Mouse (Mus musculus) heart, postnatal 0 days (tissue): ENCODE results near the gene Prkd1.

Experiments
- CTCF ChIP-seq: IDR thresholded peaks from 2 replicates; pipeline ENCODE4 v1.5.1; 2016; ENCODE audit warnings: antibody characterized with exemption, control low read depth, low read depth
- EP300 ChIP-seq: IDR thresholded peaks from 2 replicates; pipeline ENCODE4 v1.6.1; 2016; ENCODE audit warnings: antibody characterized with exemption, low read depth

DNA sequence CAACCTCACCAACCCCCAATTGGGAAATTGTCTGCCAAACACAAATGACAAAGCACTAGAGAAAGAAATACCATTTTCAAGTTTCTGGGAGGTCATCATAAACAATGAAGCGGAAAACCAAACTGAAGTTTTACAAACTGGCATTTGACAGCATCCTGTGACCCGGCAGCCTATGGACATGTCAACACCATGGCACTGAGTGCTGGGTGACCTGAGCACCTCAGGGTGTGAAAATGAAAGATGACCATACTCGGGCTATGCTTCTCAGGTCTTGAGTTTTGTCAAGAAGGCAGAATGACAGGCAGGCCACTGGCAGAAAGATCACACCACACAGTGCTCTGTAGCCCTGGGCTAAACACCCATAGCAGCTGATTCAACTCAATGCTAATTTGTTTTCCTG is 94.7 kb downstream of the Prkd1 start:
- TF ChIP-seq CTCF, result no peak
- no peak for TF ChIP-seq EP300
